Mouse (Mus musculus): ENCODE measurements around the gene Crtc1. TPM values are rescaled to one million over a fixed set of nuclear protein-coding genes. Genes with fewer than 3 reads are reported as not detected.
A peak's percentile ranks its signal among the peaks of the same experiment; 100 is the strongest.

The Crtc1 gene
- polyA plus RNA-seq, 1 experiment, result 9.6 TPM

DNA sequence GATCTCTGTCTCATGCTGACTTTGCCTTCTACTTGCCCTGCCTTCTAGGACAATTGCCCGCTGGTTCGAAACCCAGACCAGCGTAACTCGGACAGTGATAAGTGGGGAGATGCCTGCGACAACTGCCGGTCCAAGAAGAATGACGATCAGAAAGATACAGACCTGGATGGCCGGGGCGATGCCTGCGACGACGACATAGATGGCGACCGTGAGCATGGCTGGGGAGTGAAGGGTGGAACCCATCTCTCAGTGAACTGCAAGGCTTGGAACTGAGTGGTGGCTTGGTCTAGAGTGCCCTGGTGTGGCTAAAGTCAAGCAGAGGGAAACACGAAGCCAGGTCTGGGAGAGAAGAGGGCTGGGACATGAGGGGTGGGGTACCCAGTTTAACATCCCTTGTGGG is 62.3 kb downstream of the Crtc1 start:
- TF ChIP-seq POLR2AphosphoS2 (IDR thresholded peaks at IDR 0.05; ENCODE audit: insufficient read length, low read depth) (no peak), MYOG (IDR thresholded peaks at IDR 0.05; ENCODE audit: control insufficient read depth in 1 of 3, insufficient read depth in 1 of 3, insufficient read length in 2 of 3, low read depth in 2 of 3) (no peak), MAX (IDR thresholded peaks at IDR 0.05; ENCODE audit: low read depth) (no peak), TCF12 (IDR thresholded peaks at IDR 0.05; ENCODE audit: insufficient read depth, poor library complexity, severe bottlenecking) (no peak), MYOD1 (IDR thresholded peaks at IDR 0.05; ENCODE audit: control insufficient read depth in 1 of 3, insufficient read length in 2 of 3, low read depth in 2 of 3) (no peak), SRF (IDR thresholded peaks at IDR 0.05; ENCODE audit: control insufficient read depth, insufficient read length, low read depth) (no peak), CEBPB (IDR thresholded peaks at IDR 0.05; ENCODE audit: insufficient read depth, poor library complexity, severe bottlenecking) (no peak), TCF3 (IDR thresholded peaks at IDR 0.05; ENCODE audit: insufficient read length, low read depth) (no peak), REST (IDR thresholded peaks at IDR 0.05; ENCODE audit: insufficient read depth, insufficient read length) (no peak), USF1 (IDR thresholded peaks at IDR 0.05; ENCODE audit: low read depth) (no peak), POLR2A (IDR thresholded peaks at IDR 0.05; ENCODE audit: insufficient read length, low read depth) (no peak), E2F4 (IDR thresholded peaks at IDR 0.05; ENCODE audit: insufficient read depth) (no peak)
- H3K79me2 ChIP-seq (ENCODE audit: control insufficient read depth, insufficient read depth), result no peaks in the 10 kb centered on the region
- no peaks in the 10 kb centered on the region for H3K36me3 ChIP-seq (ENCODE audit: control insufficient read depth, insufficient read depth)
- no peak overlapping the region for H3K4me2 ChIP-seq (ENCODE audit: low read depth)
- peaks cover 43% of the 10 kb centered on the region for H3K27me3 ChIP-seq (ENCODE audit: control insufficient read depth, insufficient read depth, insufficient read length)
- no peak overlapping the region for H3ac ChIP-seq (ENCODE audit: control insufficient read depth, insufficient read length)
- H3K4me3 ChIP-seq, result no peak overlapping the region

DNA sequence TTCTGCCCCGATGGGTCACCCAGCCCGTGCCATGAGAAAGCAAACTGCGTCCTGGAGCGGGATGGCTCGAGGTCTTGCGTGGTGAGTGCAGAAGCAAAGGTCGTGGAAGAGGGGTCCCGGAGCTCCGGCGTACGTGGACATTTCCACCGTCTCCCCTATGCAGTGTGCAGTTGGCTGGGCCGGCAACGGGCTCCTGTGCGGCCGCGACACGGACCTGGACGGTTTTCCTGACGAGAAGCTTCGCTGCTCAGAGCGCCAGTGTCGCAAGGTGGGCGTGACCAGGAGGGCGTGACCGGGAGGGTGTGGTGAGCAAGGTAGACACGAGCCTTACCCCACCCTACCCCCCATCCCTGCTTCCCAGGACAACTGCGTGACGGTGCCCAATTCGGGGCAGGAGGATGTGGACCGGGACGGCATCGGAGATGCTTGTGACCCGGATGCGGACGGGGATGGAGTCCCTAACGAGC is 63.1 kb downstream of the Crtc1 start:
- Histone ChIP-seq H3K27me3 (ENCODE audit: control insufficient read depth, insufficient read depth, insufficient read length) (peaks cover 44% of the 10 kb centered on the region), H3K4me3 (no peak overlapping the region), H3K4me2 (ENCODE audit: low read depth) (no peak overlapping the region)

DNA sequence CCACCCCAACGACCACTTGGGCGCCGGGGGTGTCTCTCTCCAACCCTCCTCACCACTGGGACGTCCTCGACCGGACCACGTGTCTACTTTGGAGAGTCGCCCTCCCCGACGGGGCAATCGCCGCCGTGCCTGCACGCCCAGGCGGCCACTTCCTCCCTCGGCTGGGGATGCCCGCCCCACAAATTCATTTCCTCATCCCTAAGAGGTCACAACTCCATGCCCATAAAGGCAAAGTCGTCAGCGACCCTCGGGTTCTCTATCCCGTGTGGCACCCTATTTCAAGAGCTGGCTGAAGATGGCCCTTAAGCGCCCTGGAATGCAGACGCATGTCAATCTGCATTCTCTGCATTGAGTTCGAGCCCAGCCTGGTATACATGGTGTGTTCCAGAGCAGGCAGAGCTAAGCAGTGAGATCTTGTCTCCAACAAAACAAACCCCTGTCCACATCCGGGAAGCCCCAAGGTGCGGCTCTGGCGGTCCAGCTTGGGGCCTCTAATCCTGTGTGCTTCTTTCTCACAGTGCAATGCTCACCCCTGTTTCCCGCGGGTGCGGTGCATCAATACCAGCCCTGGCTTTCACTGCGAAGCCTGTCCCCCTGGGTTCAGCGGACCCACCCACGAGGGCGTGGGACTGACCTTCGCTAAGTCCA is 64.0 kb downstream of the Crtc1 start:
- no peaks in the 10 kb centered on the region for H3K36me3 ChIP-seq (ENCODE audit: control insufficient read depth, insufficient read depth)
- H3ac ChIP-seq (ENCODE audit: control insufficient read depth, insufficient read length), result no peak overlapping the region
- TF ChIP-seq TCF3 (IDR thresholded peaks at IDR 0.05; ENCODE audit: insufficient read length, low read depth) (no peak), CEBPB (IDR thresholded peaks at IDR 0.05; ENCODE audit: insufficient read depth, poor library complexity, severe bottlenecking) (no peak), TCF12 (IDR thresholded peaks at IDR 0.05; ENCODE audit: insufficient read depth, poor library complexity, severe bottlenecking) (no peak), SRF (IDR thresholded peaks at IDR 0.05; ENCODE audit: control insufficient read depth, insufficient read length, low read depth) (no peak), E2F4 (IDR thresholded peaks at IDR 0.05; ENCODE audit: insufficient read depth) (no peak), MYOD1 (IDR thresholded peaks at IDR 0.05; ENCODE audit: control insufficient read depth in 1 of 3, insufficient read length in 2 of 3, low read depth in 2 of 3) (no peak), MAX (IDR thresholded peaks at IDR 0.05; ENCODE audit: low read depth) (no peak), POLR2A (IDR thresholded peaks at IDR 0.05; ENCODE audit: insufficient read length, low read depth) (no peak), MYOG (IDR thresholded peaks at IDR 0.05; ENCODE audit: control insufficient read depth in 1 of 3, insufficient read depth in 1 of 3, insufficient read length in 2 of 3, low read depth in 2 of 3) (no peak)
- H3K4me3 ChIP-seq, result no peak overlapping the region
- no peak overlapping the region for H3K4me2 ChIP-seq (ENCODE audit: low read depth)
- H3K79me2 ChIP-seq (ENCODE audit: control insufficient read depth, insufficient read depth), result no peaks in the 10 kb centered on the region
- H3K27me3 ChIP-seq (ENCODE audit: control insufficient read depth, insufficient read depth, insufficient read length), result peaks cover 44% of the 10 kb centered on the region

More for the DNA sequence above, 63.1 kb downstream of the Crtc1 start:
- no peaks in the 10 kb centered on the region for H3K36me3 ChIP-seq (ENCODE audit: control insufficient read depth, insufficient read depth)
- H3K79me2 ChIP-seq (ENCODE audit: control insufficient read depth, insufficient read depth), result no peaks in the 10 kb centered on the region
- TF ChIP-seq REST (IDR thresholded peaks at IDR 0.05; ENCODE audit: insufficient read depth, insufficient read length) (no peak), TCF3 (IDR thresholded peaks at IDR 0.05; ENCODE audit: insufficient read length, low read depth) (no peak), MYOD1 (IDR thresholded peaks at IDR 0.05; ENCODE audit: control insufficient read depth in 1 of 3, insufficient read length in 2 of 3, low read depth in 2 of 3) (no peak)
- H3ac ChIP-seq (ENCODE audit: control insufficient read depth, insufficient read length), result no peak overlapping the region

DNA sequence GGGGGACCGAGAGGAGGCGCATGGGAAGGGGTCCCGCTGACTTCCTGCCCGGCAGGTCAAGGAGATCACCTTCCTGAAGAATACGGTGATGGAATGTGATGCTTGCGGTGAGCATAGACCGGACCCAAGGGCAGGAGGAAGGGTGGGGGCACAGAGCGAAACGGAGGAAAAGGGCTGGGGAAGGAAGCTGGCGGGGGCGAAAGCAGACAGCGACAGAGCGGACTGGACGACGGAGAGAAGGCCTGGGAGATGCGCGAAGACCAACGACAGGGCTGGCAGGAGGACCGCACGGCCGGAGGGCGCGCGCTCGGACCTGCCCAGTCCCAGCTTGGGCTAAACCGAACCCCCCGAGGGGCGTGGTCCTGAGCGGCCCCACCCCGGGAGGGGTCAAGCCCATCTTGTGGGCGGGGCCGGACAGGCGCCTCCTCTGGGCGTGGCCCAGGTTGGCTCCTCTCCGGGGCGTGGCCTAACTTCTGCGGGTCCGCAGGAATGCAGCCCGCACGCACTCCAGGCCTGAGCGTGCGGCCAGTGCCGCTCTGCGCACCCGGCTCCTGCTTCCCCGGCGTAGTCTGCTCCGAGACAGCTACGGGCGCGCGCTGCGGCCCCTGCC is 65.0 kb downstream of the Crtc1 start:
- H3K4me2 ChIP-seq (ENCODE audit: low read depth), result peak overlapping the region; percentile 86
- H3K4me3 ChIP-seq, result peak overlapping the region; percentile 8
- no peak overlapping the region for H3ac ChIP-seq (ENCODE audit: control insufficient read depth, insufficient read length)
- peaks cover 44% of the 10 kb centered on the region for H3K27me3 ChIP-seq (ENCODE audit: control insufficient read depth, insufficient read depth, insufficient read length)
- no peaks in the 10 kb centered on the region for H3K79me2 ChIP-seq (ENCODE audit: control insufficient read depth, insufficient read depth)
- TF ChIP-seq CEBPB (IDR thresholded peaks at IDR 0.05; ENCODE audit: insufficient read depth, poor library complexity, severe bottlenecking) (no peak), SRF (IDR thresholded peaks at IDR 0.05; ENCODE audit: control insufficient read depth, insufficient read length, low read depth) (no peak), E2F4 (IDR thresholded peaks at IDR 0.05; ENCODE audit: insufficient read depth) (no peak), REST (IDR thresholded peaks at IDR 0.05; ENCODE audit: insufficient read depth, insufficient read length) (no peak), USF1 (IDR thresholded peaks at IDR 0.05; ENCODE audit: low read depth) (no peak), POLR2A (IDR thresholded peaks at IDR 0.05; ENCODE audit: insufficient read length, low read depth) (peak; percentile 56), TCF12 (IDR thresholded peaks at IDR 0.05; ENCODE audit: insufficient read depth, poor library complexity, severe bottlenecking) (no peak), MAX (IDR thresholded peaks at IDR 0.05; ENCODE audit: low read depth) (no peak)
- H3K36me3 ChIP-seq (ENCODE audit: control insufficient read depth, insufficient read depth), result no peaks in the 10 kb centered on the region
